10 mouse cellular contexts compared by ENCODE assay signal in genomic region chr7:28917503-28918426, GRCm38 (mm10). TPM values are rescaled to one million over a fixed set of nuclear protein-coding genes. Genes with fewer than 3 reads are reported as not detected.
A peak's percentile ranks its signal among the peaks of the same experiment; 100 is the strongest.
DNase-seq lines count a peak whose midpoint lies in the region; ATAC-seq and TF ChIP-seq lines count a peak whose summit lies in the region.
"Had no signal": no experiment of that assay in that cellular context is flagged by ENCODE, and none has a peak within 500 bp of the region (broad histone marks: within the 10 kb centered on the region; RNA-seq: fewer than 3 reads in every experiment).

No protein-coding gene starts in this region.

- peaks cover 62% of the 10 kb centered on the region for H3K36me3 ChIP-seq in forebrain, embryonic 14.5 days (ENCODE audit: control insufficient read depth, insufficient read depth, low read length)
- peaks cover 20% of the 10 kb centered on the region for H3K36me3 ChIP-seq in forebrain, embryonic 11.5 days (ENCODE audit: control insufficient read depth, insufficient read depth, low read length)
- peaks cover 69% of the 10 kb centered on the region for H3K36me3 ChIP-seq in heart, embryonic 10.5 days
- peaks cover 60% of the 10 kb centered on the region for H3K36me3 ChIP-seq in kidney, embryonic 16.5 days (ENCODE audit: insufficient read depth, low read length)
- peaks cover 52% of the 10 kb centered on the region for H3K36me3 ChIP-seq in liver, embryonic 14.5 days (replicated peaks; ENCODE audit: control insufficient read depth, insufficient read depth, low read depth)

- H3K4me3 ChIP-seq in forebrain, embryonic 14.5 days (ENCODE audit: low read depth, low read length): no peak overlapping the region
- no peak overlapping the region for H3K4me3 ChIP-seq in forebrain, embryonic 11.5 days (ENCODE audit: low read depth, low read length)
- no peak overlapping the region for H3K4me3 ChIP-seq in heart, embryonic 10.5 days
- no peak overlapping the region for H3K4me3 ChIP-seq in kidney, embryonic 16.5 days (ENCODE audit: low read length)
- H3K4me3 ChIP-seq in liver, embryonic 14.5 days (ENCODE audit: insufficient read depth in 1 of 2, low read depth in 2 of 2, low read length in 2 of 2): no peak overlapping the region
- H3K4me3 ChIP-seq: neural tube, embryonic 12.5 days had no signal

- H3K9me3 ChIP-seq in forebrain, embryonic 14.5 days (replicated peaks; ENCODE audit: control insufficient read depth, low read length): no peaks in the 10 kb centered on the region
- no peaks in the 10 kb centered on the region for H3K9me3 ChIP-seq in forebrain, embryonic 11.5 days (ENCODE audit: control insufficient read depth, low read length)
- no peaks in the 10 kb centered on the region for H3K9me3 ChIP-seq in heart, embryonic 10.5 days
- no peaks in the 10 kb centered on the region for H3K9me3 ChIP-seq in kidney, embryonic 16.5 days (ENCODE audit: low read length)
- H3K9me3 ChIP-seq in liver, embryonic 14.5 days (ENCODE audit: control insufficient read depth, low read length): no peaks in the 10 kb centered on the region
- H3K9me3 ChIP-seq: neural tube, embryonic 12.5 days had no signal

- H3K27me3 ChIP-seq in forebrain, embryonic 14.5 days (replicated peaks; ENCODE audit: control insufficient read depth, insufficient read depth, low read length): no peaks in the 10 kb centered on the region
- no peaks in the 10 kb centered on the region for H3K27me3 ChIP-seq in forebrain, embryonic 11.5 days (ENCODE audit: control insufficient read depth, insufficient read depth, low read length)
- no peaks in the 10 kb centered on the region for H3K27me3 ChIP-seq in heart, embryonic 10.5 days (ENCODE audit: insufficient read depth, poor library complexity, severe bottlenecking)
- H3K27me3 ChIP-seq in kidney, embryonic 16.5 days (ENCODE audit: insufficient read depth, low read length): no peaks in the 10 kb centered on the region
- no peaks in the 10 kb centered on the region for H3K27me3 ChIP-seq in liver, embryonic 14.5 days (ENCODE audit: control insufficient read depth, insufficient read depth, low read length)
- H3K27me3 ChIP-seq: CH12.LX; neural tube, embryonic 12.5 days had no signal

- H3K9ac ChIP-seq in forebrain, embryonic 14.5 days (ENCODE audit: low read length): no peak overlapping the region
- H3K9ac ChIP-seq in forebrain, embryonic 11.5 days (ENCODE audit: low read length): no peak overlapping the region
- no peak overlapping the region for H3K9ac ChIP-seq in kidney, embryonic 16.5 days (replicated peaks; ENCODE audit: low read length)
- H3K9ac ChIP-seq in liver, embryonic 14.5 days (replicated peaks): no peak overlapping the region
- H3K9ac ChIP-seq: neural tube, embryonic 12.5 days had no signal

- TF ChIP-seq CTCF in liver, embryonic 14.5 days (IDR thresholded peaks at IDR 0.05; ENCODE audit: low read depth): no peak

- WGBS in forebrain, embryonic 14.5 days: 65% methylated on average over 10 of the region's 10 CpGs
- 88% methylated on average over 10 of the region's 10 CpGs for WGBS in forebrain, embryonic 11.5 days
- WGBS in heart, embryonic 10.5 days: 81% methylated on average over 10 of the region's 10 CpGs
- 51% methylated on average over 10 of the region's 10 CpGs for WGBS in kidney, embryonic 16.5 days
- 72% methylated on average over 10 of the region's 10 CpGs for WGBS in liver, embryonic 14.5 days (ENCODE audit: insufficient replicate concordance)

- DNase-seq in forebrain, embryonic 14.5 days (ENCODE audit: low spot score): peak; percentile 75
- no peak for DNase-seq in forebrain, embryonic 11.5 days (ENCODE audit: low spot score)
- DNase-seq in adrenal gland, adult 2 months: peak; percentile 83
- DNase-seq in heart, embryonic 10.5 days (ENCODE audit: low spot score): no peak
- DNase-seq in liver, embryonic 14.5 days (ENCODE audit: low read depth in 3 of 3, low spot score in 3 of 3): no peak
- peak; percentile 73 for DNase-seq in skeletal muscle tissue, adult 2 months (ENCODE audit: low read depth, low spot score)
- no peak for DNase-seq in frontal cortex, postnatal 25 days (ENCODE audit: low spot score in 2 of 2)

- H3K4me2 ChIP-seq in forebrain, embryonic 14.5 days (ENCODE audit: low read length): no peak overlapping the region
- no peak overlapping the region for H3K4me2 ChIP-seq in forebrain, embryonic 11.5 days (ENCODE audit: low read depth, low read length, severe bottlenecking)
- no peak overlapping the region for H3K4me2 ChIP-seq in kidney, embryonic 16.5 days (replicated peaks; ENCODE audit: low read depth, low read length)
- H3K4me2 ChIP-seq in liver, embryonic 14.5 days (ENCODE audit: low read depth): no peak overlapping the region
- H3K4me2 ChIP-seq: neural tube, embryonic 12.5 days had no signal

- peak overlapping the region; percentile 29 for H3K27ac ChIP-seq in forebrain, embryonic 14.5 days (ENCODE audit: low read depth, low read length)
- H3K27ac ChIP-seq in forebrain, embryonic 11.5 days (ENCODE audit: low read depth, low read length): no peak overlapping the region
- peak overlapping the region; percentile 88; the same call in 1 of the 2 replicates for H3K27ac ChIP-seq in heart, embryonic 10.5 days
- H3K27ac ChIP-seq in kidney, embryonic 16.5 days (ENCODE audit: low read length): peak overlapping the region; percentile 79
- no peak overlapping the region for H3K27ac ChIP-seq in liver, embryonic 14.5 days
- H3K27ac ChIP-seq: neural tube, embryonic 12.5 days had no signal

- peaks cover 22% of the 10 kb centered on the region for H3K4me1 ChIP-seq in forebrain, embryonic 14.5 days (ENCODE audit: control insufficient read depth, insufficient read depth, low read length)
- H3K4me1 ChIP-seq in forebrain, embryonic 11.5 days (replicated peaks; ENCODE audit: control insufficient read depth, insufficient read depth, low read length): peaks cover 11% of the 10 kb centered on the region; the same call in 1 of the 2 replicates
- H3K4me1 ChIP-seq in heart, embryonic 10.5 days: peaks cover 53% of the 10 kb centered on the region
- H3K4me1 ChIP-seq in kidney, embryonic 16.5 days (ENCODE audit: insufficient read depth, low read length): peaks cover 43% of the 10 kb centered on the region
- H3K4me1 ChIP-seq in liver, embryonic 14.5 days (replicated peaks; ENCODE audit: control insufficient read depth in 2 of 2, insufficient read depth in 2 of 2, low read length in 1 of 2): peaks cover 11 to 49% of the 10 kb centered on the region in 2 experiments; a peak in 3 of 4 replicates

- ATAC-seq in forebrain, embryonic 14.5 days: peak; percentile 46; the same call in 1 of the 2 replicates
- ATAC-seq in forebrain, embryonic 11.5 days (replicated peaks; ENCODE audit: low FRiP score): no peak
- peak; percentile 37 for ATAC-seq in kidney, embryonic 16.5 days (ENCODE audit: low FRiP score, low TSS enrichment)
- peak; percentile 22 for ATAC-seq in liver, embryonic 14.5 days (ENCODE audit: insufficient read depth)

- TF ChIP-seq EP300 in liver, embryonic 14.5 days (IDR thresholded peaks at IDR 0.05; ENCODE audit: low read depth): no peak

RNA-seq across cellular contexts. Expression of gene Capn12, which starts 36.5 kb away (rescaled TPM):
- 0.11 and 0.38 TPM in 2 replicates for polyA plus RNA-seq in forebrain, embryonic 14.5 days (2014; fragmentation: Nextera tagmentation; extraction: Ambion mirVana)
- 0.60 and 0.69 TPM in 2 replicates for polyA plus RNA-seq in forebrain, embryonic 11.5 days (2014; fragmentation: Nextera tagmentation; extraction: Ambion mirVana)
- under 1 TPM in 1 of 2 experiments, not detected in 1; 0.14 TPM for total RNA-seq in adrenal gland, adult 2 months (2021)
- 0.48 and 0.80 TPM in 2 replicates for polyA plus RNA-seq in adrenal gland, adult 2 months (2012; rRNA removed)
- polyA plus RNA-seq in heart, embryonic 10.5 days (2016; fragmentation: Nextera tagmentation; extraction: Ambion mirVana): 0.20 and 0.34 TPM in 2 replicates
- 0.59 and 0.74 TPM in 2 replicates for polyA plus RNA-seq in kidney, embryonic 16.5 days (2015; fragmentation: Nextera tagmentation; extraction: Ambion mirVana)
- polyA plus RNA-seq in liver, embryonic 14.5 days (2012; rRNA removed): 0.01 and 0.02 TPM in 2 replicates
- 0.15 and 0.19 TPM in 2 replicates for polyA plus RNA-seq in liver, embryonic 14.5 days (2014; fragmentation: Nextera tagmentation; extraction: Ambion mirVana)

RNA-seq across cellular contexts. Expression of gene Actn4, which starts 44.4 kb away (rescaled TPM):
- polyA plus RNA-seq in forebrain, embryonic 14.5 days (2014; fragmentation: Nextera tagmentation; extraction: Ambion mirVana): 101 and 128 TPM in 2 replicates
- 182 and 199 TPM in 2 replicates for polyA plus RNA-seq in forebrain, embryonic 11.5 days (2014; fragmentation: Nextera tagmentation; extraction: Ambion mirVana)
- 100 to 1,000 TPM; 247 to 264 TPM for total RNA-seq in adrenal gland, adult 2 months (2021)
- 301 and 316 TPM in 2 replicates for polyA plus RNA-seq in adrenal gland, adult 2 months (2012; rRNA removed)
- 319 and 371 TPM in 2 replicates for polyA plus RNA-seq in heart, embryonic 10.5 days (2016; fragmentation: Nextera tagmentation; extraction: Ambion mirVana)
- polyA plus RNA-seq in kidney, embryonic 16.5 days (2015; fragmentation: Nextera tagmentation; extraction: Ambion mirVana): 360 and 374 TPM in 2 replicates
- 80.4 and 86.2 TPM in 2 replicates for polyA plus RNA-seq in liver, embryonic 14.5 days (2012; rRNA removed)
- polyA plus RNA-seq in liver, embryonic 14.5 days (2014; fragmentation: Nextera tagmentation; extraction: Ambion mirVana): 94.5 and 105 TPM in 2 replicates

RNA-seq across cellular contexts. Expression of gene Lgals7, which starts 54.1 kb away (rescaled TPM):
- polyA plus RNA-seq in forebrain, embryonic 14.5 days (2014; fragmentation: Nextera tagmentation; extraction: Ambion mirVana): 2.4 and 4.2 TPM in 2 replicates
- polyA plus RNA-seq in forebrain, embryonic 11.5 days (2014; fragmentation: Nextera tagmentation; extraction: Ambion mirVana): 0.52 and 0.88 TPM in 2 replicates
- total RNA-seq in adrenal gland, adult 2 months (2021): under 1 TPM; 0.69 to 0.81 TPM
- polyA plus RNA-seq in adrenal gland, adult 2 months (2012; rRNA removed): 0.97 and 2.8 TPM in 2 replicates
- 0.24 and 0.81 TPM in 2 replicates for polyA plus RNA-seq in heart, embryonic 10.5 days (2016; fragmentation: Nextera tagmentation; extraction: Ambion mirVana)
- polyA plus RNA-seq in kidney, embryonic 16.5 days (2015; fragmentation: Nextera tagmentation; extraction: Ambion mirVana): 1.3 and 2.3 TPM in 2 replicates
- 0.09 and 0.42 TPM in 2 replicates for polyA plus RNA-seq in liver, embryonic 14.5 days (2012; rRNA removed)
- 0.40 TPM in 1 of 2 replicates, not detected in the other for polyA plus RNA-seq in liver, embryonic 14.5 days (2014; fragmentation: Nextera tagmentation; extraction: Ambion mirVana)
- total RNA-seq: CH12.LX had no signal

Comparison
In these comparisons a context has a peak if more than half of its experiments do, and no peak if none do; other contexts are left out.
1. DNase-seq: peak in forebrain, embryonic 14.5 days (single experiment), adrenal gland, adult 2 months (single experiment) and skeletal muscle tissue, adult 2 months (single experiment); none in forebrain, embryonic 11.5 days (single experiment), heart, embryonic 10.5 days (single experiment), liver, embryonic 14.5 days (0 of 3) and frontal cortex, postnatal 25 days (0 of 2).
2. H3K27ac ChIP-seq: peak in forebrain, embryonic 14.5 days (single experiment), heart, embryonic 10.5 days (single experiment) and kidney, embryonic 16.5 days (single experiment); none in forebrain, embryonic 11.5 days (single experiment) and liver, embryonic 14.5 days (single experiment).